Mouse (Mus musculus): ENCODE measurements around the gene Dio1.

- TF ChIP-seq CTCF (IDR thresholded peaks at IDR 0.05; ENCODE audit: insufficient read depth, low read length) (no peak), POLR2A (IDR thresholded peaks at IDR 0.05; ENCODE audit: borderline replicate concordance, extremely low read depth, low read depth, low read length) (no peak)
Observed at GRCm38 (mm10) chr4:107302832-107303231, 4.1 kb downstream of the Dio1 start.
